Comparison of ENCODE assay signal across 12 mouse cellular contexts in the genomic region with DNA sequence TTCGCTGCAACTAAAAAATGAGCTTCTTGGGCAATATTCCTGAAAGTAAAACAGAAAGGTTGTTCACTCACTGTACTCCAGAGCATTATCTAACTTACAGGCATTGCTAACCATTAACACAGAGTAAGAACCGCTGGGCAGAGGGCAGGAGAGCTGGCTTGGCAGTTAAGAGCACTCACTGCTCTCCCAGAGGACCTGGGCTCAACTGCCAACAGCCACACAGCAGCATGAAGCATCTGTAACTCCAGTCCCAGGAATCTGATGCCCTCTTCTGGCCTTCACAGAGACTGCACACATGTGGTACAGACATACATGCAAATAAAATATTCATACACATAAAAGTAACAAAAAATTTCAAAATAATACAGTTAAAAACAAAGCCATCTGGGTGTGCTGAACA. TPM values are rescaled to one million over a fixed set of nuclear protein-coding genes. Genes with fewer than 3 reads are reported as not detected.
A peak's percentile ranks its signal among the peaks of the same experiment; 100 is the strongest.
DNase-seq lines count a peak whose midpoint lies in the region; ATAC-seq and TF ChIP-seq lines count a peak whose summit lies in the region.
"Had no signal": no experiment of that assay in that cellular context is flagged by ENCODE, and none has a peak within 500 bp of the region (broad histone marks: within the 10 kb centered on the region; RNA-seq: fewer than 3 reads in every experiment).

No protein-coding gene starts in this region.

- no peak overlapping the region for H3K4me3 ChIP-seq in forebrain, embryonic 11.5 days (ENCODE audit: low read depth, low read length)
- H3K4me3 ChIP-seq in forebrain, embryonic 10.5 days: no peak overlapping the region
- no peak overlapping the region for H3K4me3 ChIP-seq in liver, adult 2 months (ENCODE audit: insufficient read depth, low read depth, low read length)
- no peak overlapping the region for H3K4me3 ChIP-seq in neural tube, embryonic 15.5 days (replicated peaks)

- peak; percentile 28; the same call in 1 of the 2 replicates for TF ChIP-seq CTCF in liver, adult 2 months (IDR thresholded peaks at IDR 0.05; ENCODE audit: low read depth, low read length)
- peak; percentile 53 for TF ChIP-seq CTCF in Patski (IDR thresholded peaks at IDR 0.05)

- H3K4me1 ChIP-seq in forebrain, embryonic 11.5 days (replicated peaks; ENCODE audit: control insufficient read depth, insufficient read depth, low read length): no peaks in the 10 kb centered on the region
- no peaks in the 10 kb centered on the region for H3K4me1 ChIP-seq in forebrain, embryonic 10.5 days
- no peaks in the 10 kb centered on the region for H3K4me1 ChIP-seq in liver, adult 2 months (ENCODE audit: control insufficient read depth, insufficient read depth, low read length)
- no peaks in the 10 kb centered on the region for H3K4me1 ChIP-seq in neural tube, embryonic 15.5 days

- H3K4me2 ChIP-seq in forebrain, embryonic 11.5 days (ENCODE audit: low read depth, low read length, severe bottlenecking): no peak overlapping the region
- no peak overlapping the region for H3K4me2 ChIP-seq in neural tube, embryonic 15.5 days

- no peaks in the 10 kb centered on the region for H3K27me3 ChIP-seq in forebrain, embryonic 11.5 days (ENCODE audit: control insufficient read depth, insufficient read depth, low read length)
- H3K27me3 ChIP-seq in forebrain, embryonic 10.5 days (ENCODE audit: poor library complexity, severe bottlenecking): no peaks in the 10 kb centered on the region
- H3K27me3 ChIP-seq in liver, adult 2 months (ENCODE audit: control insufficient read depth, insufficient read depth, low read length): no peaks in the 10 kb centered on the region
- no peaks in the 10 kb centered on the region for H3K27me3 ChIP-seq in Patski
- no peaks in the 10 kb centered on the region for H3K27me3 ChIP-seq in neural tube, embryonic 15.5 days (replicated peaks)

- ATAC-seq in forebrain, embryonic 11.5 days (replicated peaks; ENCODE audit: low FRiP score): no peak
- ATAC-seq in Patski: no peak
- no peak for ATAC-seq in neural tube, embryonic 15.5 days (ENCODE audit: low FRiP score)
- ATAC-seq: forebrain, embryonic 14.5 days had no signal

- 97% methylated on average over 2 of the region's 2 CpGs for WGBS in forebrain, embryonic 11.5 days
- 92% methylated on average over 2 of the region's 2 CpGs for WGBS in forebrain, embryonic 10.5 days
- 39% methylated on average over 2 of the region's 2 CpGs for WGBS in liver, adult 2 months
- 94% methylated on average over 2 of the region's 2 CpGs for WGBS in neural tube, embryonic 15.5 days

- no peak for TF ChIP-seq POLR2A in liver, adult 2 months (IDR thresholded peaks at IDR 0.05; ENCODE audit: extremely low read depth, insufficient read depth, low read length)

- in situ Hi-C loops in Patski (cut with MboI; ENCODE audit: low pct_unique_long_range_greater_than_20kb): no loop called here

- no peaks in the 10 kb centered on the region for H3K79me2 ChIP-seq in liver, adult 2 months (ENCODE audit: control insufficient read depth, insufficient read depth, low read length)

- peaks cover 17% of the 10 kb centered on the region for H3K36me3 ChIP-seq in forebrain, embryonic 11.5 days (ENCODE audit: control insufficient read depth, insufficient read depth, low read length)
- peaks cover 98% of the 10 kb centered on the region for H3K36me3 ChIP-seq in forebrain, embryonic 10.5 days (replicated peaks)
- H3K36me3 ChIP-seq in liver, adult 2 months (ENCODE audit: control insufficient read depth, insufficient read depth, low read length): peaks cover 46% of the 10 kb centered on the region
- peaks cover 77% of the 10 kb centered on the region for H3K36me3 ChIP-seq in neural tube, embryonic 15.5 days

- CTCF ChIA-PET in Patski (lab: Charles Lee): no interaction called here

- H3K9me3 ChIP-seq in forebrain, embryonic 11.5 days (ENCODE audit: control insufficient read depth, low read length): no peaks in the 10 kb centered on the region
- no peaks in the 10 kb centered on the region for H3K9me3 ChIP-seq in forebrain, embryonic 10.5 days
- no peaks in the 10 kb centered on the region for H3K9me3 ChIP-seq in neural tube, embryonic 15.5 days (replicated peaks)

- no peak overlapping the region for H3K9ac ChIP-seq in forebrain, embryonic 11.5 days (ENCODE audit: low read length)
- H3K9ac ChIP-seq in liver, adult 2 months (ENCODE audit: low read depth, low read length): no peak overlapping the region
- no peak overlapping the region for H3K9ac ChIP-seq in neural tube, embryonic 15.5 days (replicated peaks)

- POLR2A ChIA-PET in Patski (lab: Charles Lee): no interaction called here

- no peak overlapping the region for H3K27ac ChIP-seq in forebrain, embryonic 11.5 days (ENCODE audit: low read depth, low read length)
- H3K27ac ChIP-seq in forebrain, embryonic 10.5 days: no peak overlapping the region
- H3K27ac ChIP-seq in liver, adult 2 months (replicated peaks; ENCODE audit: insufficient read depth, low read depth, low read length): no peak overlapping the region
- no peak overlapping the region for H3K27ac ChIP-seq in neural tube, embryonic 15.5 days (replicated peaks)

- peak; percentile 28 for DNase-seq in forebrain, embryonic 11.5 days (ENCODE audit: low spot score)
- no peak for DNase-seq in forebrain, embryonic 10.5 days (ENCODE audit: extremely low spot score, low spot score)
- DNase-seq in liver, adult 2 months (ENCODE audit: extremely low read depth, low read depth, low spot score): peak; percentile 69
- DNase-seq in liver (no peak), Patski (ENCODE audit: low read depth, low spot score) (no peak)
- DNase-seq in kidney, postnatal 25 days: peak; percentile 61 to 87
- DNase-seq in cerebellum, postnatal 36 days: no peak
- DNase-seq: cerebellum, adult 9-11 months; left cerebral cortex, postnatal 4 days; lung, postnatal 10 days had no signal

RNA-seq across cellular contexts. Expression of a gene that starts 27.3 kb away (rescaled TPM):
- 72.3 and 75.0 TPM in 2 replicates for polyA plus RNA-seq in forebrain, embryonic 11.5 days (2014; fragmentation: Nextera tagmentation; extraction: Ambion mirVana)
- 99.7 and 101 TPM in 2 replicates for polyA plus RNA-seq in forebrain, embryonic 10.5 days (2016; fragmentation: Nextera tagmentation; extraction: Ambion mirVana)
- 13.1 and 15.1 TPM in 2 replicates for total RNA-seq in liver, adult 2 months (2014; rRNA removed)
- polyA plus RNA-seq in liver, adult 2 months (2012; rRNA removed): 7.0 and 8.5 TPM in 2 replicates
- polyA plus RNA-seq in Patski (2021): 56.5 TPM
- 40.2 and 50.5 TPM in 2 replicates for polyA plus RNA-seq in neural tube, embryonic 15.5 days (2015; fragmentation: Nextera tagmentation; extraction: Ambion mirVana)

RNA-seq across cellular contexts. Expression of a gene that starts 34.0 kb away (rescaled TPM):
- polyA plus RNA-seq in forebrain, embryonic 11.5 days (2014; fragmentation: Nextera tagmentation; extraction: Ambion mirVana): 2.6 and 2.9 TPM in 2 replicates
- 3.7 and 3.9 TPM in 2 replicates for polyA plus RNA-seq in forebrain, embryonic 10.5 days (2016; fragmentation: Nextera tagmentation; extraction: Ambion mirVana)
- 2.8 and 4.0 TPM in 2 replicates for total RNA-seq in liver, adult 2 months (2014; rRNA removed)
- 1.7 and 2.2 TPM in 2 replicates for polyA plus RNA-seq in liver, adult 2 months (2012; rRNA removed)
- 5.6 TPM for polyA plus RNA-seq in Patski (2021)
- polyA plus RNA-seq in neural tube, embryonic 15.5 days (2015; fragmentation: Nextera tagmentation; extraction: Ambion mirVana): 1.5 and 3.7 TPM in 2 replicates

RNA-seq across cellular contexts. Expression of a gene that starts 41.0 kb away (rescaled TPM):
- 125 and 140 TPM in 2 replicates for polyA plus RNA-seq in forebrain, embryonic 11.5 days (2014; fragmentation: Nextera tagmentation; extraction: Ambion mirVana)
- 139 and 152 TPM in 2 replicates for polyA plus RNA-seq in forebrain, embryonic 10.5 days (2016; fragmentation: Nextera tagmentation; extraction: Ambion mirVana)
- 30.4 and 30.7 TPM in 2 replicates for total RNA-seq in liver, adult 2 months (2014; rRNA removed)
- 14.7 and 27.1 TPM in 2 replicates for polyA plus RNA-seq in liver, adult 2 months (2012; rRNA removed)
- 136 TPM for polyA plus RNA-seq in Patski (2021)
- 164 and 168 TPM in 2 replicates for polyA plus RNA-seq in neural tube, embryonic 15.5 days (2015; fragmentation: Nextera tagmentation; extraction: Ambion mirVana)

RNA-seq across cellular contexts. Expression of a gene that starts 52.1 kb away (rescaled TPM):
- 22.4 and 22.6 TPM in 2 replicates for polyA plus RNA-seq in forebrain, embryonic 11.5 days (2014; fragmentation: Nextera tagmentation; extraction: Ambion mirVana)
- polyA plus RNA-seq in forebrain, embryonic 10.5 days (2016; fragmentation: Nextera tagmentation; extraction: Ambion mirVana): 15.1 and 18.8 TPM in 2 replicates
- total RNA-seq in liver, adult 2 months (2014; rRNA removed): 2.1 and 2.5 TPM in 2 replicates
- 0.67 and 0.76 TPM in 2 replicates for polyA plus RNA-seq in liver, adult 2 months (2012; rRNA removed)
- polyA plus RNA-seq in Patski (2021): 11.1 TPM
- 25.3 and 29.1 TPM in 2 replicates for polyA plus RNA-seq in neural tube, embryonic 15.5 days (2015; fragmentation: Nextera tagmentation; extraction: Ambion mirVana)

RNA-seq across cellular contexts. Expression of a gene that starts 52.6 kb away (rescaled TPM):
- 24.9 and 26.4 TPM in 2 replicates for polyA plus RNA-seq in forebrain, embryonic 11.5 days (2014; fragmentation: Nextera tagmentation; extraction: Ambion mirVana)
- polyA plus RNA-seq in forebrain, embryonic 10.5 days (2016; fragmentation: Nextera tagmentation; extraction: Ambion mirVana): 21.3 TPM in 2 replicates
- 10.1 and 12.5 TPM in 2 replicates for total RNA-seq in liver, adult 2 months (2014; rRNA removed)
- 1.8 and 2.5 TPM in 2 replicates for polyA plus RNA-seq in liver, adult 2 months (2012; rRNA removed)
- polyA plus RNA-seq in Patski (2021): 24.3 TPM
- 16.2 and 17.3 TPM in 2 replicates for polyA plus RNA-seq in neural tube, embryonic 15.5 days (2015; fragmentation: Nextera tagmentation; extraction: Ambion mirVana)

Comparison
In these comparisons a context has a peak if more than half of its experiments do, and no peak if none do; other contexts are left out.
1. DNase-seq: peak in forebrain, embryonic 11.5 days (single experiment), liver, adult 2 months (single experiment) and kidney, postnatal 25 days (2 of 2); none in forebrain, embryonic 10.5 days (single experiment), liver (single experiment), Patski (single experiment) and cerebellum, postnatal 36 days (0 of 2).